Mouse (Mus musculus) limb, embryonic 15.5 days (tissue): ENCODE measurements at regions not wholly inside any gene's neighbourhood (a gene's known extent, or its start where the extent isn't known, plus 50 kb on each side); places are given as distances from the start of the nearest gene placed in this dataset.

Experiments
- ATAC-seq: fragments of 200-750 bp; cut with Nextera tagmentation; 2 replicates; pipeline ENCODE4 v1.8.0; 2017; ENCODE audit warnings: low read depth, moderate TSS enrichment; ENCODE audit not compliant: insufficient number of reproducible peaks, low FRiP score, low TSS enrichment
- H3K27ac ChIP-seq: fragments of 300-500 bp; sonication (generic); 2 replicates; pipeline ENCODE4 v1.5.1; 2015; ENCODE audit warnings: moderate library complexity, mild to moderate bottlenecking, inconsistent platforms
- H3K27me3 ChIP-seq: fragments of 300-500 bp; sonication (generic); 2 replicates; pipeline ENCODE4 v1.6.1; 2015; ENCODE audit warnings: inconsistent platforms
- H3K36me3 ChIP-seq: fragments of 300-500 bp; sonication (generic); 2 replicates; pipeline ENCODE4 v1.6.1; 2015; ENCODE audit warnings: inconsistent platforms
- H3K4me1 ChIP-seq: fragments of 300-500 bp; sonication (generic); 2 replicates; pipeline ENCODE4 v1.6.1; 2015; ENCODE audit warnings: inconsistent platforms
- H3K4me2 ChIP-seq: fragments of 300-500 bp; sonication (generic); 2 replicates; pipeline ENCODE4 v1.6.1; 2015; ENCODE audit warnings: mild to moderate bottlenecking, inconsistent platforms
- H3K4me3 ChIP-seq: fragments of 300-500 bp; sonication (generic); 2 replicates; pipeline ENCODE4 v1.5.1; 2015; ENCODE audit warnings: mild to moderate bottlenecking, inconsistent platforms
- H3K9ac ChIP-seq: fragments of 300-500 bp; sonication (generic); 2 replicates; pipeline ENCODE4 v1.6.1; 2015; ENCODE audit warnings: inconsistent platforms
- H3K9me3 ChIP-seq: fragments of 300-500 bp; sonication (generic); 2 replicates; pipeline ENCODE4 v1.6.1; 2016; ENCODE audit warnings: inconsistent platforms
- WGBS: fragments of 180-500 bp; shearing (Covaris S2); methylation state at CpG from one replicate; pipeline ENCODE4 v1.1.7; 2015; 5-methylcytosine and 5-hydroxymethylcytosine counted together

DNA sequence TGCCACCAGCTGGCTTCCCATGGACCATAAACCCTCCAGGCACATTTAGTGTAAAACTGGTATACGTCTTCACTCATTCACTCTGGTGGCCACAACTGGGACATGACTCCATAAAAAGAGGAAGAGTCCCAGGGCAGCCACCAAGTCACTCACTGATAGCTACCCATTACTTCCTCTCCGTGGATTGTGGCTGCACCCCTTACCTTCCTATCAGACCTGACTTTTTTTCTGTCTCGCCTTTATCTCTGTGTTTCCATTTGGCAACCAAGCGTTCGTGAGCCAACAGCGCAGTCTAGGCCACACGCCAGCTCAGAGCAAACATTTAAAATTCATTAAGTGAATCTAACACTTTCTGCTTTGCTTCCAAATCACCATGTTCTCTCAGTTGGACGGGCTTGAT lies 53.9 kb upstream of the Slc44a1 start:
- Histone ChIP-seq H3K4me2 (no peak overlapping the region), H3K27me3 (no peaks in the 10 kb centered on the region), H3K36me3 (no peaks in the 10 kb centered on the region), H3K27ac (no peak overlapping the region), H3K9ac (no peak overlapping the region), H3K9me3 (no peaks in the 10 kb centered on the region), H3K4me1 (peaks cover 9% of the 10 kb centered on the region), H3K4me3 (no peak overlapping the region)
- WGBS = 84% methylated on average over 8 of the region's 8 CpGs
- no peak for ATAC-seq

DNA sequence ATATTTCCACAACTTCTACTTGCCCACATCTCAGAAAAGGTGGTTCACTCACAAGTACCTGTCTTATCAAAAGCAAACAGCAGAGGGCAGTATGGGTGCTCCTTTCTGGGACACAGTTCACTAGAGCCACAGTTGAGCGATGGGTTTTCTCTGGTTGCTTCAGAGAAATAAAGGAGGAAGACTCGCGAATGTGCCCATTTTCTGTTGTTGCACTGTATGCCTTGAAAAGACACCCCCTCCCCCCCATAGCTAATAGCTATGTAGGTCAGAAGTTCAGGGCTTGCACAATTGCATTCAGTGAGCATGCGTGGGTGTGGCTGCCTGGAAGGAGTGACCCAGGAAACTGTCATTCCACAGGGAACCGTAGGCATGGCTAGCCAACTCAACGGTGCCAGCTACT lies 55.5 kb upstream of the Slc44a1 start:
- WGBS = 33% methylated on average over 6 of the region's 6 CpGs
- Histone ChIP-seq H3K4me2 (no peak overlapping the region), H3K36me3 (no peaks in the 10 kb centered on the region), H3K27ac (no peak overlapping the region), H3K4me1 (peaks cover 9% of the 10 kb centered on the region), H3K9ac (no peak overlapping the region), H3K9me3 (no peaks in the 10 kb centered on the region), H3K4me3 (no peak overlapping the region), H3K27me3 (no peaks in the 10 kb centered on the region)
- no peak for ATAC-seq

DNA sequence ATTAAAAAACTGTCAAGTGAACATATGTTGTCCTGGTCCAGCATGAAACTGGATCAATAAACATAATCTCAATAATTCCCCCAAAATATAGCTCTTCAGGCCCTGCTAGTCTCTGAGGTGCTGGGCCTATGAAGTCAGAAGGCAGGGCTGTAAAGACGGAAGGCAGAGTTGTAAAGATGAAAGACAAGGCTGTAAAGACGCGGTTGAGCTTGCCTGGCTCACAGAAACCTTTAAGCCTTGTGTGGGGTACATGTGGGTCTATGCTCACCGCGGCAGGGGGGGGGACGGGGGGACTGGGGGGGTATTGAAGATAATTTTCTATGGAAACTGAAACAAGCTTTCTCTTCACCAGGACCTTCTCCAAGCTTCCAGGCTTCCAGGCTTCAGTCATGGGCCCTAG lies 56.1 kb upstream of the Slc44a1 start:
- Histone ChIP-seq H3K9me3 (no peaks in the 10 kb centered on the region), H3K36me3 (no peaks in the 10 kb centered on the region), H3K4me2 (no peak overlapping the region), H3K4me3 (no peak overlapping the region), H3K9ac (no peak overlapping the region), H3K4me1 (peaks cover 9% of the 10 kb centered on the region), H3K27me3 (no peaks in the 10 kb centered on the region), H3K27ac (no peak overlapping the region)
- WGBS = 31% methylated on average over 6 of the region's 6 CpGs
- ATAC-seq = no peak

DNA sequence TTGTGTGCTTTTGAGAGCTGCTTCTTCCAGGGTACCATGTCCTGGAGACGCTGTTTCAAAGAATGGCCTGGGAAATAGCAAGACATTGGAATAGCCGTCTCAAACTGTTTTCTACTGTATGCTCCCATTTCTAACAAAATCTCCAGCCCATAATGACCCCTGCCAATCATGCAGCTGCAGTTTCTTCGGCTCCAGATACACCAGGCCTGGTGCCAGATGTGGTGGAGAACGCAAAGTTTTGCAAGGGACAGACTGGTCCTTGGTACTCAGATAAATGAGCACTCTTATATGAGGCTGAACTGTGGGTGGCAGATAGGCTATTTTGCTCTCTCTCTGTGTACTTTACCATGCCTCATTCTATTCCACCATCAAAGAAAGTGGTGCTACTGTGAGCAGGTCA lies 58.2 kb upstream of the Slc44a1 start:
- no peak for ATAC-seq
- Histone ChIP-seq H3K9ac (no peak overlapping the region), H3K4me2 (no peak overlapping the region), H3K9me3 (no peaks in the 10 kb centered on the region), H3K27me3 (no peaks in the 10 kb centered on the region), H3K27ac (no peak overlapping the region), H3K4me1 (peaks cover 9% of the 10 kb centered on the region), H3K4me3 (no peak overlapping the region), H3K36me3 (no peaks in the 10 kb centered on the region)
- 58% methylated on average over 4 of the region's 4 CpGs for WGBS

GRCm38 (mm10) chr4:53379855-53380254 lies 60.4 kb upstream of the Slc44a1 start:
- no peak for ATAC-seq
- 81% methylated on average over 1 of the region's 1 CpGs for WGBS
- H3K36me3 ChIP-seq = no peaks in the 10 kb centered on the region

GRCm38 (mm10) chr4:53376995-53377394 lies 63.2 kb upstream of the Slc44a1 start:
- no peaks in the 10 kb centered on the region for H3K27me3 ChIP-seq
- H3K27ac ChIP-seq = no peak overlapping the region
- H3K36me3 ChIP-seq = no peaks in the 10 kb centered on the region
- H3K9ac ChIP-seq = no peak overlapping the region
- WGBS = 63% methylated on average over 4 of the region's 4 CpGs
- H3K9me3 ChIP-seq = no peaks in the 10 kb centered on the region
- no peak for ATAC-seq
- no peak overlapping the region for H3K4me2 ChIP-seq
- no peak overlapping the region for H3K4me3 ChIP-seq
- no peaks in the 10 kb centered on the region for H3K4me1 ChIP-seq

More at GRCm38 (mm10) chr4:53379855-53380254, 60.4 kb upstream of the Slc44a1 start:
- Histone ChIP-seq H3K4me1 (peaks cover 7% of the 10 kb centered on the region), H3K9me3 (no peaks in the 10 kb centered on the region), H3K4me3 (no peak overlapping the region), H3K4me2 (no peak overlapping the region), H3K27ac (no peak overlapping the region), H3K27me3 (no peaks in the 10 kb centered on the region), H3K9ac (no peak overlapping the region)

- Histone ChIP-seq H3K4me3 (no peak overlapping the region), H3K9ac (no peak overlapping the region), H3K9me3 (no peaks in the 10 kb centered on the region), H3K27ac (no peak overlapping the region), H3K4me1 (peaks cover 9% of the 10 kb centered on the region; the same call in 1 of the 2 replicates), H3K27me3 (no peaks in the 10 kb centered on the region), H3K4me2 (no peak overlapping the region), H3K36me3 (no peaks in the 10 kb centered on the region)
- WGBS = 49% methylated on average over 2 of the region's 2 CpGs
- no peak for ATAC-seq
Measured at GRCm38 (mm10) chr4:53356374-53356773, 83.8 kb upstream of the Slc44a1 start.

GRCm38 (mm10) chr4:53354961-53355360 lies 85.3 kb upstream of the Slc44a1 start:
- no peak; the same call in 1 of the 2 replicates for ATAC-seq
- no peak overlapping the region for H3K4me3 ChIP-seq
- H3K9ac ChIP-seq = no peak overlapping the region
- H3K9me3 ChIP-seq = no peaks in the 10 kb centered on the region
- no peaks in the 10 kb centered on the region for H3K27me3 ChIP-seq
- H3K4me2 ChIP-seq = no peak overlapping the region
- H3K27ac ChIP-seq = no peak overlapping the region
- H3K4me1 ChIP-seq = peaks cover 9% of the 10 kb centered on the region; the same call in 1 of the 2 replicates
- 36% methylated on average over 5 of the region's 5 CpGs for WGBS
- no peaks in the 10 kb centered on the region for H3K36me3 ChIP-seq

DNA sequence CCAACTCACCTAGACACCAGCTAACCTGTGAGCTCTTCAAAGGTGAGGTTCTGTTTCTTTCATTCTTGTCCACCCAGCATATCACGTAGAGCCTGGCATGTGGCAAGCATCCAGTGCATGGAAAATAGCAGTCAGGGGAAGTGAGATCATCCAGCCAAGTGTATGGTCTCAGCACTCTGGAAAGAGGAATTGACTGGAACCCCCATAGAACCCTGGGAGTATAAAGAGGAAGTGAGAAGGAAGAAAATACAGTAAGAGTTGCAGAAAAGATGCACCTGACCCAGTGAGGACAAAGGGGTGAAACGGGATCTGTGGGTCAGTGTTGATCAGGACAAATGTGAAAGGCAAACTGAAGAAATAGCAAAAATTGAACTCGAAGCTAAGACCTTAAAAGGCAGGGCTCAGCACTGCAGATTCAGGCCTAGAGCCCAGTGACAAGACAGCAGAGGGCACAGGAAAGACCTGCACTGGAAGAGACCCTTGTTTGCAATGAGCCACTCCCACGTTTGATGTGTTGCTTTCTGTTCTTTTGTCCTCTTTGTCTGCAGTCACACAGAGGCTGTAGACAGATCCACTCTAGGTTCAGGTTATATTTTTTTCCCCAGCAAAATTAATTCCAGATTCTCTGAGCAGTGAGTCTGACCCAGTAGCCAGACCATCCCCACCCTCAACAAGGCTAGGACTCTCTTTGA lies 86.7 kb upstream of the Slc44a1 start:
- no peak for ATAC-seq
- WGBS = 56% methylated on average over 4 of the region's 4 CpGs
- no peak overlapping the region for H3K4me3 ChIP-seq
- peaks cover 9% of the 10 kb centered on the region; the same call in 1 of the 2 replicates for H3K4me1 ChIP-seq
- no peak overlapping the region for H3K9ac ChIP-seq
- H3K27me3 ChIP-seq = no peaks in the 10 kb centered on the region
- H3K36me3 ChIP-seq = no peaks in the 10 kb centered on the region
- H3K27ac ChIP-seq = no peak overlapping the region; the same call in 1 of the 2 replicates
- no peaks in the 10 kb centered on the region for H3K9me3 ChIP-seq
- no peak overlapping the region for H3K4me2 ChIP-seq

- no peak for ATAC-seq
- Histone ChIP-seq H3K4me3 (no peak overlapping the region), H3K9ac (no peak overlapping the region), H3K36me3 (no peaks in the 10 kb centered on the region), H3K4me2 (no peak overlapping the region), H3K27ac (no peak overlapping the region), H3K4me1 (peaks cover 9% of the 10 kb centered on the region; the same call in 1 of the 2 replicates), H3K27me3 (no peaks in the 10 kb centered on the region), H3K9me3 (no peaks in the 10 kb centered on the region)
- WGBS = 89% methylated on average over 4 of the region's 4 CpGs
Measured at GRCm38 (mm10) chr4:53351104-53351607, 89.1 kb upstream of the Slc44a1 start.

GRCm38 (mm10) chr4:53345346-53345745 lies 94.9 kb upstream of the Slc44a1 start:
- 91% methylated on average over 4 of the region's 4 CpGs for WGBS
- no peak overlapping the region for H3K4me2 ChIP-seq
- no peaks in the 10 kb centered on the region for H3K4me1 ChIP-seq

DNA sequence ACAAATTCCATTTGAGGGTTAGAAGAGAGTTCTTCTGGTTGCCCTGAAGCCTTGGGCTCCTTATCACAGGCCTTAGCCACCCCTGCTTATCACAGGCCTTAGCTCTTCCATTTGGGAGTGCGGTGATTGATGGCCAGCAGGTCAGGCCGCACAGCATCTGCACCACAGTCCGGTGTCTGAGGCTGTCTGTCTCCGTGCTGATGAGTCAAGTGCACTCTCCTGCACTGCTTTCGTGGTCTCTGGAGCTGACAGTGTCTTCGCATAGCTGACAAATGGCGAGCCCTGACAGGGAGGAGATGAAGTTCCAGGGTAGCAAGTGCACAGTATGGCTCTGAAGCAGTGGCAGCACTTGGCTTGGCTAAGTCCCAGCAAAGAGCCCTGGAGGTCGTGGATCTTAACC lies 95.7 kb upstream of the Slc44a1 start:
- H3K27me3 ChIP-seq = no peaks in the 10 kb centered on the region
- H3K4me1 ChIP-seq = no peaks in the 10 kb centered on the region
- no peak for ATAC-seq
- no peaks in the 10 kb centered on the region for H3K36me3 ChIP-seq
- WGBS = 65% methylated on average over 8 of the region's 8 CpGs
- no peaks in the 10 kb centered on the region for H3K9me3 ChIP-seq
- H3K9ac ChIP-seq = no peak overlapping the region
- H3K4me2 ChIP-seq = no peak overlapping the region
- H3K27ac ChIP-seq = no peak overlapping the region
- no peak overlapping the region for H3K4me3 ChIP-seq

More at GRCm38 (mm10) chr4:53345346-53345745, 94.9 kb upstream of the Slc44a1 start:
- H3K9ac ChIP-seq = no peak overlapping the region
- no peak overlapping the region for H3K27ac ChIP-seq
- H3K9me3 ChIP-seq = no peaks in the 10 kb centered on the region
- no peaks in the 10 kb centered on the region for H3K36me3 ChIP-seq
- no peaks in the 10 kb centered on the region for H3K27me3 ChIP-seq
- no peak for ATAC-seq
- H3K4me3 ChIP-seq = no peak overlapping the region
